7 mouse cellular contexts compared by ENCODE assay signal in genomic region chr10:78159252-78159878, GRCm38 (mm10). TPM values are rescaled to one million over a fixed set of nuclear protein-coding genes. Genes with fewer than 3 reads are reported as not detected.
DNase-seq lines count a peak whose midpoint lies in the region; ATAC-seq and TF ChIP-seq lines count a peak whose summit lies in the region.

No protein-coding gene starts in this region.

- H3K9ac ChIP-seq in hindbrain, embryonic 13.5 days, result peak overlapping the region; percentile 58; the same call in 1 of the 2 replicates

- no peak for TF ChIP-seq CTCF in bone marrow, adult 2 months (IDR thresholded peaks at IDR 0.05; ENCODE audit: control insufficient read depth, insufficient read depth, low read length)

- peak overlapping the region; percentile 50 for H3K4me2 ChIP-seq in hindbrain, embryonic 13.5 days

- TF ChIP-seq POLR2A in bone marrow, adult 2 months (IDR thresholded peaks at IDR 0.05; ENCODE audit: borderline replicate concordance, control insufficient read depth, low read depth, low read length), result no peak

- 5% methylated on average over 17 of the region's 17 CpGs for WGBS in bone marrow, adult 2 months
- 17% methylated on average over 17 of the region's 17 CpGs for WGBS in forebrain, embryonic 10.5 days
- 18% methylated on average over 17 of the region's 17 CpGs for WGBS in hindbrain, embryonic 13.5 days

- H3K27me3 ChIP-seq in forebrain, embryonic 10.5 days (ENCODE audit: poor library complexity, severe bottlenecking), result no peaks in the 10 kb centered on the region
- H3K27me3 ChIP-seq in hindbrain, embryonic 13.5 days, result no peaks in the 10 kb centered on the region
- H3K27me3 ChIP-seq in megakaryocyte, embryonic 14.5 days (replicated peaks), result peaks cover 15% of the 10 kb centered on the region

- H3K9me3 ChIP-seq in forebrain, embryonic 10.5 days, result no peaks in the 10 kb centered on the region
- H3K9me3 ChIP-seq in hindbrain, embryonic 13.5 days, result no peaks in the 10 kb centered on the region
- no peaks in the 10 kb centered on the region for H3K9me3 ChIP-seq in megakaryocyte, embryonic 14.5 days

- peaks cover 21% of the 10 kb centered on the region for H3K36me3 ChIP-seq in forebrain, embryonic 10.5 days (replicated peaks)
- peaks cover 37% of the 10 kb centered on the region for H3K36me3 ChIP-seq in hindbrain, embryonic 13.5 days
- H3K36me3 ChIP-seq in megakaryocyte, embryonic 14.5 days (replicated peaks; ENCODE audit: low read length), result peaks cover 43% of the 10 kb centered on the region

- peak overlapping the region; percentile 53 for H3K27ac ChIP-seq in bone marrow, adult 2 months (ENCODE audit: control insufficient read depth, insufficient read depth, low read depth, low read length, poor library complexity)
- no peak overlapping the region for H3K27ac ChIP-seq in forebrain, embryonic 10.5 days
- H3K27ac ChIP-seq in hindbrain, embryonic 13.5 days, result no peak overlapping the region

- peak overlapping the region; percentile 40 for H3K4me3 ChIP-seq in bone marrow, adult 2 months (replicated peaks; ENCODE audit: control insufficient read depth, low read depth, low read length)
- H3K4me3 ChIP-seq in forebrain, embryonic 10.5 days, result peak overlapping the region; percentile 32
- no peak overlapping the region; the same call in 1 of the 2 replicates for H3K4me3 ChIP-seq in hindbrain, embryonic 13.5 days
- H3K4me3 ChIP-seq in megakaryocyte, embryonic 14.5 days (replicated peaks), result peak overlapping the region; percentile 81

- peak; percentile 19 for ATAC-seq in hindbrain, embryonic 13.5 days (ENCODE audit: low FRiP score)

- DNase-seq in Muller cell, postnatal 12 days (ENCODE audit: inconsistent ontology term), result peak; percentile 64
- no peak for DNase-seq in forebrain, embryonic 10.5 days (ENCODE audit: extremely low spot score, low spot score)
- DNase-seq in left cerebral cortex, postnatal 25 days (ENCODE audit: low spot score in 2 of 2), result peak; percentile 51 to 52
- peak; percentile 51 to 57 for DNase-seq in spleen, postnatal 14 days (ENCODE audit: low spot score in 2 of 2)

- intact Hi-C loops in left cerebral cortex, postnatal 25 days (cut with DNase I), result no loop called here

- peaks cover 11% of the 10 kb centered on the region for H3K4me1 ChIP-seq in bone marrow, adult 2 months (ENCODE audit: control insufficient read depth, insufficient read depth, low read length)
- peaks cover 9% of the 10 kb centered on the region for H3K4me1 ChIP-seq in forebrain, embryonic 10.5 days
- H3K4me1 ChIP-seq in hindbrain, embryonic 13.5 days (replicated peaks), result peaks cover 9% of the 10 kb centered on the region
- H3K4me1 ChIP-seq in megakaryocyte, embryonic 14.5 days, result peaks cover 53% of the 10 kb centered on the region

RNA-seq across cellular contexts. Expression of gene D10Jhu81e, which starts 10.2 kb away (rescaled TPM):
- polyA plus RNA-seq in bone marrow, adult 2 months (2011; ENCODE audit: insufficient read depth, insufficient read length, low replicate concordance, missing spikeins), result 25.3 and 31.3 TPM in 2 replicates
- polyA plus RNA-seq in forebrain, embryonic 10.5 days (2016; fragmentation: Nextera tagmentation; extraction: Ambion mirVana), result 14.9 and 20.8 TPM in 2 replicates
- 20.3 and 21.8 TPM in 2 replicates for polyA plus RNA-seq in hindbrain, embryonic 13.5 days (2015; fragmentation: Nextera tagmentation; extraction: Ambion mirVana)
- 100 to 1,000 TPM; 106 to 109 TPM for total RNA-seq in left cerebral cortex, postnatal 25 days (2021)
- 44.9 and 59.7 TPM in 2 replicates for polyA plus RNA-seq in megakaryocyte, embryonic 14.5 days (2012; ENCODE audit: insufficient read depth, low replicate concordance)

RNA-seq across cellular contexts. Expression of gene Pwp2, which starts 25.6 kb away (rescaled TPM):
- 7.2 and 13.9 TPM in 2 replicates for polyA plus RNA-seq in bone marrow, adult 2 months (2011; ENCODE audit: insufficient read depth, insufficient read length, low replicate concordance, missing spikeins)
- 34.7 and 35.8 TPM in 2 replicates for polyA plus RNA-seq in forebrain, embryonic 10.5 days (2016; fragmentation: Nextera tagmentation; extraction: Ambion mirVana)
- 15.5 and 17.3 TPM in 2 replicates for polyA plus RNA-seq in hindbrain, embryonic 13.5 days (2015; fragmentation: Nextera tagmentation; extraction: Ambion mirVana)
- 10 to 100 TPM; 16.7 to 18.2 TPM for total RNA-seq in left cerebral cortex, postnatal 25 days (2021)
- polyA plus RNA-seq in megakaryocyte, embryonic 14.5 days (2012; ENCODE audit: insufficient read depth, low replicate concordance), result 1.3 and 2.9 TPM in 2 replicates
